Mouse (Mus musculus) ES-E14 (cell line): ENCODE data around the gene P3h4.

Experiments
- CHD2 ChIP-seq: IDR thresholded peaks from 2 replicates; pipeline ENCODE4 v1.6.1; 2014; ENCODE audit warnings: mild to moderate bottlenecking, low read depth, low read length, inconsistent platforms
- HCFC1 ChIP-seq: IDR thresholded peaks from 2 replicates; pipeline ENCODE4 v1.6.1; 2012; ENCODE audit warnings: low read length, inconsistent platforms, borderline replicate concordance; ENCODE audit not compliant: insufficient read depth
- MAFK ChIP-seq: IDR thresholded peaks from 2 replicates; pipeline ENCODE4 v1.6.1; 2014; ENCODE audit warnings: mild to moderate bottlenecking, low read depth, low read length, inconsistent platforms; ENCODE audit not compliant: insufficient read depth
- ZC3H11A ChIP-seq: IDR thresholded peaks from 2 replicates; pipeline ENCODE4 v1.6.1; 2012; ENCODE audit warnings: low read depth, mild to moderate bottlenecking, inconsistent platforms, low read length, borderline replicate concordance
- ZNF384 ChIP-seq: IDR thresholded peaks from 2 replicates; pipeline ENCODE4 v1.6.1; 2012; ENCODE audit warnings: low read depth, low read length, inconsistent platforms

DNA sequence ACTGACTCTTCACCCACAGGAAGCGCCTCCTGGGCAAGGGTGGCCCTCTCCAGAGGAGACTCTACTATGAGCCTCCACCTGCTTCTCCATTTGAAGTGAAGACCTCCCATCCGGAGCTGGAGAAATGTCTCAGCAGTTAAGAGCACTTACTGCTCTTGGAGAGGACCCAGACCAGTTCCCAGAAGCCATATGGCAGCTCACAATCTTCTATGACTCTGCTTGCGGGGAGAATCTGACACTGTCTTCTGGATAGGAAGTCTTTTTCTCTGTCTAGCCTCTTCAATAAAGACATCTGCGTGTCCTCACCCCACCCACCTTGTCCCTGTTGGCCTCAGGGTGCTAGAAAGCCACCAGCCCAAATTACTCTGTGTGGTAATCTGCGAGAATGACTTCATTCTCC, 21.7 kb downstream of the P3h4 start:
- TF ChIP-seq MAFK (no peak), CHD2 (no peak), HCFC1 (no peak), ZNF384 (no peak), ZC3H11A (no peak)
